Mouse (Mus musculus) T-helper 1 cell (primary cell): ENCODE measurements around the gene Neb.

Experiments
- in situ Hi-C: fragments of 300-600 bp; cut with MboI, MseI; formaldehyde crosslinking; loops from one replicate; pipeline ENCODE4 v1.15.1; 2025; ENCODE audit warnings: high pct_unique_total_duplicates

Gene Neb

GRCm38 (mm10) chr2:52374706-52375105 is 3.6 kb downstream of the Neb start:
- in situ Hi-C loops, result no loop called here

DNA sequence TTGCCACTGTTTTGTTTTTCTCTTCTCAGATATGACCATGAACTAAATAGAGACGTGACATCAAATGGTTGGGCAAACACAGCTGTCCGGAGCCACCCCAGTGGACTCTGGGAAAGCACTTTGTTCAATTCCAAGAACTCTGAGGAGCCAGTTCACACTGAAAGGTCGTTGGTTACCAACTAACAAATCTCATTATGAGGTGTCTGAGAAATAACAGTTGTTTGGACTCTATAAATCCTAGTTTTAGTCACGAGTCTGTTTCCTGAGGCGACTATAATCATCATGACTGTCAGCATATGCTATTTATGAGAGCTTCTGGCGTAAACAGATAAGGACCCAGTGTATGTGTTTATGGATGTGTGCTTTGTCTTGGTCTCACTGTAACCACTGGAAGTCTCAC is 5.8 kb downstream of the Neb start:
- in situ Hi-C loops, result no loop called here

- in situ Hi-C loops, result no loop called here
Observed at GRCm38 (mm10) chr2:52372080-52372479, 6.2 kb downstream of the Neb start.

DNA sequence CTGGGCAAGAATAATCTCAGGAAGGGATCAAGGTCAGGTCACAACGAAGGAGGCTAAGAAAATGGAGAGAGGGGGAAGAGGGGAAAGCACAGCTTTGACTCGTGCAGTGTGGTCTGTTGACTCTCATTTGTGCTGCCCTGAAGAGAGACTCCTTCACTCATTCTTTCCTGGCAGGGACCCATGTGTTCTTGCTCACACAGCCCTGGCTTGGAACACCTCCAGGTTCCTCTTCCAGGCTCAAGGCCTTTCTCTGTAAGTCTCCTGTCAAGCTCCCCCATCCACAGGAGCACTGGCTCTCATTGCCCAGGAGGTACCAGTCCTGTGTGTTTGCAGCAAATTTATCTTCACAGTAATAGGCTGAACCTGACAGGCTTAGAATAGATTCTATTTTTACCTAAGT is 7.2 kb downstream of the Neb start:
- in situ Hi-C loops, result no loop called here

DNA sequence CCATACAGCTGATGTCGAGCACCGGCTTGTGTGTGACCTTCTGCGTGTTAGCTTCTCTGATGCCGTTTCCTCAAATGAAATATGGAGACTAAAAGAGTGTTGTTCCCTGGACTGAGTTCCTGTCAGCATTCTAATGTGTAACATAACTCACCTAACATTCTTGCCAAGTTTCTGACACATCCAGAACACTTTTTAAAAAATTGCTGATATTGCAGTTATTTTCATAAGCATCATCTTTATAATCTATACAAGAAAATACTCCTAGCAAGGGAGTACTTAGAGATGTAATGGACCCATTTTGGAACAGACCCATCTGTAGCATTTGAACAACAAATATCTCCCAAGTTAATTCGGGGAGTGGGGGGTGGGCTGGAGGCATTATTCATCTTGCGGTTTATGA is 8.7 kb downstream of the Neb start:
- in situ Hi-C loops, result no loop called here

GRCm38 (mm10) chr2:52367665-52368064 is 10.6 kb downstream of the Neb start:
- in situ Hi-C loops, result no loop called here

DNA sequence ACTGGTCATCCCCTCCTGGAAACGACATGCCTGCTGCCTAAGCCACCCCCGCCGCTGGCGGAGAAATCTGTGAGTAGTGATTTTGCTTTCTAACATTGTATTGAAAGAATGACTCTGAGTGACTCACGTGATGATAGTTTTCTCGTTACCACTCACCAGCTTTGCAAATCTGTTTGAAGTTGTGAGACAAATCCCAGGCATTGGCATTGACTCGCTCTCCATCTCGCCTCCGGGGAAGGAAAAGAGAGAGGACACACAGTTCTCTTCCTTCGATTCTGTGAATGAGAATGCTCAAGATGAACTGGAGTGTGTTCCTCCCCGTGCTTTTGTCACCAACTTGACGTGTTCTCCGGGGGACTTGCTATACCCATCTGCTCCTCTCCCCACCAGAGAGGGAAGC is 11.0 kb downstream of the Neb start:
- in situ Hi-C loops, result no loop called here

GRCm38 (mm10) chr2:52361086-52361485 is 17.2 kb downstream of the Neb start:
- in situ Hi-C loops, result no loop called here

- in situ Hi-C loops, result no loop called here
Observed at GRCm38 (mm10) chr2:52359722-52360121, 18.6 kb downstream of the Neb start.

- in situ Hi-C loops, result no loop called here
Observed at GRCm38 (mm10) chr2:52358156-52358555, 20.1 kb downstream of the Neb start.

- in situ Hi-C loops, result no loop called here
Observed at GRCm38 (mm10) chr2:52351029-52351428, 27.2 kb downstream of the Neb start.

- in situ Hi-C loops, result no loop called here
Observed at GRCm38 (mm10) chr2:52340990-52341389, 37.3 kb downstream of the Neb start.

GRCm38 (mm10) chr2:52335556-52335955 is 42.7 kb downstream of the Neb start:
- in situ Hi-C loops, result no loop called here

DNA sequence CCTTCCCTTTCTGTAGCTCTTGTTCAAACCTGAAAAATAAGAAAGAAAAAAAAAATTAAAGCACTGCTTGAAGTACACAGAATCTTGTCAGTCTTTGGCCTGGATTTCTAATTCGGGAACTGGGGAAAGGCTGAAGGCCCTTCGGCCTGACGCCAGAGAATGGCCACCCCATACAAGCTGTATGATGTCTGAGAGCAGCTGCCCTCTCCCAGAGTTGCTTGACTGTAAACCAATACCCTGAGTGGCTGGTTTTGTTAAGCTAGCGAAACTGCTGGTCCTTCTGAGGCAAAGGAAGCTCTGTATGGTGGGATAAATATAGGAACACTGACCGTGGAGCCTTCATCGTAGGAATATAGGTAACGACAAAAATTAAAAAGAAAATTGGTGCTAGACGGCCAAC is 43.2 kb downstream of the Neb start:
- in situ Hi-C loops, result no loop called here

- in situ Hi-C loops, result no loop called here
Observed at GRCm38 (mm10) chr2:52333535-52333934, 44.7 kb downstream of the Neb start.

DNA sequence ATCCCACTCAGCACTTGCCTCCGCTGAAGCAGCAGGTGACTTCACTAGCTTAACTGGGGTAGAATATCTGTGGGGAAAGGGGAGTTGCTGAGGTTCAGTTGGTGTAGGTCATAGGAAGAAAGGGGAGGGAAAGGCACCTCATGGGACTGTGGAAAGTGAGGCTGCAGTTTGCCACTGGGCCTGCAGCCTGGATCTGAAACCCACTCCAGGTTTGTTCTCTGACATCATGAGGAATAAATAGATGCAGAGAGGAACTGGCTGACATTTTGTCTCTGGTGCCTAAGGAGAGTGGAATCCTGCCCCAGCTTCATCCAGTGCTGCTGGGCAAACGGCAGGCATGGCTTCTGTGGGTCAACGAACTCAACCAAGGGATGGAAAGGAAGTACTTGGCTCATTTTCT is 46.5 kb downstream of the Neb start:
- in situ Hi-C loops, result no loop called here

- in situ Hi-C loops, result no loop called here
Observed at GRCm38 (mm10) chr2:52327244-52327815, 50.9 kb downstream of the Neb start.

DNA sequence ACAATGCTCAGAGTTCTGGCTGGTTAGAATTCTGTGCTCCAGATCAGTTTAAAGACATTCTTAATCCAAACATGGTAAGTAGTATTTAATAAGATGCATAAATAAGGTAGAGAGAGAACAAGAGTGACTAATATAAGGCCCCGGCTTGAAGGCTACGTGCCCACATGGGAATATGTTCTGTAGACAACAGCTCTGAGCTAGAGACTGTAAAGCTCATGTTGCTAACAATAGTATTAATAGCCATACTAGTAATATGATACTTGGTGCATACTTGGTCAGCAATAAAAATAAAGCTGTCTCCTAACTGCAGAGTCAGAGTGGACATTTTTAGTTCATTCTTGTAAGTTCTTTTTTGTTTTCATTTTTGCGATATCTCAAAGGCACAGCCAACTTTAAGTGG is 56.4 kb downstream of the Neb start:
- in situ Hi-C loops, result no loop called here

DNA sequence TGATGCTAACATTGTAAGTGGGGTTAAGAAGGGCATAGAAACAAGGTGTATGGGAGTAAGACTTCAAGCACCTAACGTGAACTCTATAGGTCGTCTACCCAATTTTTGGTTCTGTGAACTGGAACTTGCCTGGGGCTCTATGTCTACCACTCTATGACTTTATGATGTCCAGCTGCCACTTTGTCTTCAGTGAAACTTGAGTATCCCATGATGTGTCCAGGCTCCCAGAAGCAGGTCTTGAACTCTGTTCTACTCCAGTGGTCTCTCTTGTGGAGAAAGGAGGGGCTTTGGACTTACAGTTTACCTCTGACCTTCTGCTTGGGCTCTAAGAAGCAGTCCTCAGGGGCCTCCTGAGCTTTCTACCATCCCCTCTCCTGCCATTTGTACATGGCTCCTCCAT is 58.1 kb downstream of the Neb start:
- in situ Hi-C loops, result no loop called here

DNA sequence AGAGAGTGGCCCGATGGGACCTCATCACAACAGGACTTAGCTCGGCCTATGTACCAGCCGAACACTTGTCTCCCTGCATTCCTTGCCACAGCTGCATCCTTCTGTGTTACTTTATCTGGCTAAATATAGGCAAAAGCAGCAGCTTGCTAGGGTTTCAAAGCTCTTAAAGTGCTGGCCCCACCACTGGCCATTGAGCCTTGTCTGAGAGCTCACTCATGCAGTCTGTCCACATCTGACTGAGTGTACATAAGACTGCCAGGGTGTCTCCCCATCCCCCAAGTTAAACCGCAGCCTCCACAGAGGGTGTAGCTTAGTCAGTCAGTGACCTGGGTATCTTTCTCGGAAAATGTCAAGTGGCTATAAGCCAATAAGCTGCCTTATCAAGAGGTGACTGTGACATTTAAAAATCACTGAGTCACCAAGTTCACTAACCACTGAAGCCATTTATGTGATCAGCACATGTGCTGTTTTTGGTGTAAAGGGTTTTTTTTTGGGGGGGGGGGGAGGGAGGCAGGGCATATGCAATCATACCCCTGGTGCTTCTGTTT is 59.2 kb downstream of the Neb start:
- in situ Hi-C loops, result loop anchor here (10.0 kb wide), 1 partner anchor 1194 kb away; no protein-coding TSS in a partner anchor

DNA sequence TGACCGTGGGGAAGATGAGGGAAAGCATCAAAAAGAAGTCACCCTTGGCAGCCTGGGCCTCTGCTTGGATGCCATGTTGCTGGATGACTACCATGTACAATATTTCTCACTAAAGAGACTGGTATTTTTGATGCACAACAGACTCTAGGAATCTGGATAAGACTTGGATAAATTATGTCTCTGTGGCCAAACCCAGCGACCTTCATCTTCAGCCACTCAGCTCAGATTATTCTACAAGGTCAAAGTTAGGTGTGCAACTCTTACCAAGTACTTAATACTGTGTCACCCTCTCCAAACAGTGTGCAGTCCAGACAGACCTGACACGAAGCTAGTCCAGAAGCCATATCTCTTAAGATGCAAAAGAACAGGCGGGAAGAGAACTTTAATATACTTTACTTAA is 60.8 kb downstream of the Neb start:
- in situ Hi-C loops, result loop anchor here (10.0 kb wide), 1 partner anchor 1193 kb away; no protein-coding TSS in a partner anchor

- in situ Hi-C loops, result loop anchor here (10.0 kb wide), 1 partner anchor 1191 kb away; no protein-coding TSS in a partner anchor
Observed at GRCm38 (mm10) chr2:52315737-52316136, 62.5 kb downstream of the Neb start.

DNA sequence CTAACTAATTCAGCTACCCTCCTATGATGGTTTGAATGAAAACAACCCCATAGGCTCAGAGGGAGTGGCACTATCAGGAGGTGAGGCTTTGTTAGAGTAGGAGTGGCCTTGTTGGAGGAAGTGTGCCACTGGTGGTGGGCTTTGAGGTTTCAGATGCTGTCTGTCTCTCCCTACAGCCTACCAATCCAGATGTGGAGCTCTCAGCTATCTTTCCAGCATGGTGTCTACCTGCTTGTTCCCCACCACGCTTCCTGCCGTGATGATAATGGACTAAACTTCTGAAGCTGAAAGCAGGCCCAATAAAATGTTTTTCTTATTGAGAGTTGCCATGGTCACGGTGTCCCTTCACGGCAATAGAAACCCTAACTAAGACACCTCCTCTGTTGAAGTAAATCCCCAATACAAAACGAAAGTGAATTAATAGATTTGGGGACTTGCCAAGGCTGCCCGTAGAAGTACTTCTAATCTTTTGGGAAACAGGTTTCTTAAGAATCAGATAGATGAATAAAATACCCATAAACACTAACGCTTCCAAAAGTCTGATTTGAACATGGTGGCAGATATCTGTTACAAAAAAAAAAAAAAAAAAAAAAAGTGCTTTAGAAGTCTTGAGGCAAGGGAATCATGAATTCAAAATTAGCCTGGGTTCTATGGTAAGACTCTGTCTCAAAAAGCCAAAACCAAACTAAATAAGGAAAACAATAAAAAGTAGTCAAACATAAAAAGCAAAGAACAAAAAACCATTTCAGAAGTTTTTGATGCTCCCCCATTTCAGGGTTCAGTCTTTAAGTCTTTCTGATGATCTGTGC is 63.1 kb downstream of the Neb start:
- in situ Hi-C loops, result loop anchor here (10.0 kb wide), 1 partner anchor 1190 kb away; no protein-coding TSS in a partner anchor
